Mouse (Mus musculus): ENCODE data around the gene Tm7sf3. TPM values are rescaled to one million over a fixed set of nuclear protein-coding genes. Genes with fewer than 3 reads are reported as not detected.

Tm7sf3 gene
- polyA plus RNA-seq, 1 experiment = 61.6 TPM

DNA sequence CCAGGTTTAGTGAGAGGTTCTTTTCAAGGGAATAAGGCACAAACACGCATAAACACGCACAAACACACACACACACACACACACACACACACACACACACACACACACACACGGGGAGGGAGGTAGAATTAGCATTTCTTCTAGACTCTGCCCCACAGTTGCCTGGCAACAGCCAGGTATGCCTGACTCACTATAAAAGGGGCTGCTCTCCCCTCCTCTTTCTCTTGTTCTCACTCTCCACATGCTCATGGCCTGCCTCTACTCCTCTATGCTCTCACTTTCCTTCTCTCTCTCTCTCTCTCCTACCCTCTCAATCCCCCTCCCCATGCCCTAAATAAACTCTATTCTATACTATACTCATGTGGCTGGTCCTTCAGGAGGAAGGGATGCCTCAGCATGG, 14.5 kb downstream of the Tm7sf3 start:
- TF ChIP-seq POLR2A (IDR thresholded peaks at IDR 0.05; ENCODE audit: low read depth, low read length) = no peak
- no peak for TF ChIP-seq CTCF (IDR thresholded peaks at IDR 0.05; ENCODE audit: borderline replicate concordance, insufficient read depth, low read length)
- Histone ChIP-seq H3K27ac (ENCODE audit: insufficient read depth, low read length) (no peak overlapping the region), H3K4me1 (ENCODE audit: control insufficient read depth, insufficient read depth, low read length) (peaks cover 2% of the 10 kb centered on the region; the same call in 1 of the 2 replicates), H3K4me3 (ENCODE audit: insufficient read depth, low read length) (no peak overlapping the region)

DNA sequence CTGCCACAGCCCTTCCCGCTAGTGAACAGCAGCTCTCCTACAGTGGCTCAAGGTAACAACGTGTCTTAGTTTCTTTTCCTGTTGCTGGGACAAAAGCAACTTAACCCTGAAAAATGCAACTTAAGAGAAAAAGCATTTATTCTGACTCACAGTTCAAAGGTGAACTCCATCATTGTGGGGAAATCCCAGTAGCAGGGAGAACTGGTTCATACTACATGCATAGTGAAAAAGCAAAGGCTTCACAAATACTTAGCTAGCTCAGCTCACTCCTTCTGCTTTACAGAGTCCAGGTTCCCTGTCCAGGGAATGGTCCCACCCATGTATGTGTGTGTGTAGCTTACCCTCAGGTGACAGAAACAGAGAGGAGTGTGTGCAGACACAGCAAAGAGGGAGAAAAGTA, 26.0 kb downstream of the Tm7sf3 start:
- TF ChIP-seq CTCF (IDR thresholded peaks at IDR 0.05; ENCODE audit: borderline replicate concordance, insufficient read depth, low read length) = no peak
- no peak for TF ChIP-seq POLR2A (IDR thresholded peaks at IDR 0.05; ENCODE audit: low read depth, low read length)
- Histone ChIP-seq H3K27ac (ENCODE audit: insufficient read depth, low read length) (no peak overlapping the region), H3K4me1 (ENCODE audit: control insufficient read depth, insufficient read depth, low read length) (no peaks in the 10 kb centered on the region), H3K4me3 (ENCODE audit: insufficient read depth, low read length) (no peak overlapping the region)

DNA sequence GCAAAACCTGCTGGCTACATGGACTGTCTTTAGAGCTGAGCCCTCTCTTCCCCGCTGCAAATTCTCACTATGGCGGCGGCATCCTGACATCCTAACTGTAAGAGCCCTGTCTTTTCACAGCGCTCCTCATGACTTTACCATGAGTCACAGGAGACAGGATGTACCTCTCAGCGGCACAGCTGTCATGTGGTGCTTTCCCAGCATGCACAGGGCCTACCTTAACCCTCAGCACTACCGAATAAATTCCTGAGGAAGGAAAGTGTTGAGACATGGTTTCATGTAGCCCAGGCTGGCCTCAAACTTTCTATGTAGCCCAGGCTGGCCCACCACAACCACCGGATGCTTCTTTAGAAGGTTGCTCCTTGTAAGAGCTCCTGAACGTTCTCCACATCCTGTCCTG, 26.7 kb downstream of the Tm7sf3 start:
- H3K27ac ChIP-seq (ENCODE audit: insufficient read depth, low read length) = no peak overlapping the region
- TF ChIP-seq POLR2A (IDR thresholded peaks at IDR 0.05; ENCODE audit: low read depth, low read length) (no peak), CTCF (IDR thresholded peaks at IDR 0.05; ENCODE audit: borderline replicate concordance, insufficient read depth, low read length) (no peak)
- no peak overlapping the region for H3K4me3 ChIP-seq (ENCODE audit: insufficient read depth, low read length)
- no peaks in the 10 kb centered on the region for H3K4me1 ChIP-seq (ENCODE audit: control insufficient read depth, insufficient read depth, low read length)

DNA sequence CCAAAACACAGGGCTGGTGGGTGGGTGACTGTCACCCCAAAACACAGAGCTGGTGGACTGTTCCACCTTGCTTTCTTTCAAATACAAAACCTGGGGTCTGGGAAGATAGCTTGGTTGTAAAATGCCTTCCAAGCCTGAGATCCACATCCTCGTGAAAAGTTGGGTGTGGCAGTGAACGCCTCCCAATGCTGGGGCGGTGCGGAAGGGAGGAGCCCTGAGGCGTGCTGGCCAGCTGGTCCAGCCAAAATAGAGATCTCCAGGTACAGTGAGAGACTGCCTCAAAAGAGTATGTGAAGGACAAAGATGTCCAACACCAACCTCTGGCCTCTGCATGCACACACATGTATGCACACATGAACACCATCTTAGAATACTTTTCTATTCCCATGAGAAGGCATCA, 28.1 kb downstream of the Tm7sf3 start:
- H3K4me1 ChIP-seq (ENCODE audit: control insufficient read depth, insufficient read depth, low read length) = no peaks in the 10 kb centered on the region
- no peak overlapping the region for H3K4me3 ChIP-seq (ENCODE audit: insufficient read depth, low read length)
- TF ChIP-seq POLR2A (IDR thresholded peaks at IDR 0.05; ENCODE audit: low read depth, low read length) = no peak
- TF ChIP-seq CTCF (IDR thresholded peaks at IDR 0.05; ENCODE audit: borderline replicate concordance, insufficient read depth, low read length) = no peak
- H3K27ac ChIP-seq (ENCODE audit: insufficient read depth, low read length) = no peak overlapping the region

DNA sequence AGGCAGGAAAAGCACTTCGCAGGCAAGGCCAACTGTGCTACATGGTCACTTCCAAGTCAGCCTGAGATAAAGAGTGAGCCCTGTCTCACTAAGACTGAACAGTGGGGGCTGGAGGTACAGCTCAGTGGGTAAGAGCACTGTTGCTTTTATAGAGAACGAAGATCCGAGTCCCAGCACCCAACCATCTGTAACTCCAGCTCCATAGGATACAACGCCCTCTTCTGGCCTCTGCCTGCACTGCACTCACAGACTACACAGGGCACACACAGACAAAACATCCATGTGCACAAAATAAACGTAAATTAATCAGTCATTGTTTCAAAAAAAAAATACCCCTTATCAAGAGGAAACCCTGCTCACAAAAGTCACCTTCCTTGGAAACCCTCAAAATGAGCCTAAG, 28.7 kb downstream of the Tm7sf3 start:
- Histone ChIP-seq H3K4me3 (ENCODE audit: insufficient read depth, low read length) (no peak overlapping the region), H3K4me1 (ENCODE audit: control insufficient read depth, insufficient read depth, low read length) (no peaks in the 10 kb centered on the region), H3K27ac (ENCODE audit: insufficient read depth, low read length) (no peak overlapping the region)
- TF ChIP-seq CTCF (IDR thresholded peaks at IDR 0.05; ENCODE audit: borderline replicate concordance, insufficient read depth, low read length) = no peak

DNA sequence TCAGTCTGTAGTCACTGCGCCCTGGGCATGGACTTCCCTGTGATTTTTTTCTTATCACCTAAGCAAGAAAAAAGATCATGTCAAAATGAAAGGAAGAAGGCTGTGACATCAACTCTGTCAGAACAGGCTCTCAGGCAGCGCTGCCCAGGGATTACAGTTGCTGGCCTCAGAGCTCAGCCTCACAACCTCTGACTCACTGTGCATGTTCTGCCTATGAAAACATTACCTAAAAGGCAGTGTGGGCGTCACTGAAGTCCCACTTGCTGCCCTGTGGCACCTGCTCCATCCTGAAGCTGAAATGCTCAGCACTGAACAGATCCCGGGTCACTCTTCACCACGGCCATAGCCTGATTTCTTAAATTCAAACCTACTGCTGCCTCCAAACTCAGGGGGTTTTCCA, 29.9 kb downstream of the Tm7sf3 start:
- Histone ChIP-seq H3K4me3 (ENCODE audit: insufficient read depth, low read length) (no peak overlapping the region), H3K27ac (ENCODE audit: insufficient read depth, low read length) (no peak overlapping the region), H3K4me1 (ENCODE audit: control insufficient read depth, insufficient read depth, low read length) (no peaks in the 10 kb centered on the region)
- TF ChIP-seq POLR2A (IDR thresholded peaks at IDR 0.05; ENCODE audit: low read depth, low read length) = no peak
- no peak for TF ChIP-seq CTCF (IDR thresholded peaks at IDR 0.05; ENCODE audit: borderline replicate concordance, insufficient read depth, low read length)

DNA sequence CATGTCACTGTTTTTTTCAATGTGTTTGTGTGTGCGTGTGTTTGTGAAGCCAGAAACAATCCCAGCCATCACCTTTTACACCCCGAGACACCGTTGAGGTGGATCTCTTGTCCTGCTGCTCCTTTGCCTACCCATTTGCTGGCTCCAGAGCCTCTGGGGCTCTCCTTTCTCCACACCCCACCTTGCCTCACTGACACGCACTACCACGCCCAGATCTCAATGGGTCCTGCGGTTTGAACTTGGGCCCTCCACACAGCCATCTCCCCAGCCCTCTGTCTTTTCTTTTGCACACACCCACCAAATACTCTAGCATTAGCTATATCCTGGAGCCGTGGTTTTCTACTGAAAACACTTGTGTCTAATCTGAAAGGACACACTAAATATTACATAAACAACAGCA, 30.7 kb downstream of the Tm7sf3 start:
- no peak overlapping the region for H3K4me3 ChIP-seq (ENCODE audit: insufficient read depth, low read length)
- TF ChIP-seq CTCF (IDR thresholded peaks at IDR 0.05; ENCODE audit: borderline replicate concordance, insufficient read depth, low read length) = no peak
- TF ChIP-seq POLR2A (IDR thresholded peaks at IDR 0.05; ENCODE audit: low read depth, low read length) = no peak
- H3K4me1 ChIP-seq (ENCODE audit: control insufficient read depth, insufficient read depth, low read length) = no peaks in the 10 kb centered on the region
- no peak overlapping the region for H3K27ac ChIP-seq (ENCODE audit: insufficient read depth, low read length)

DNA sequence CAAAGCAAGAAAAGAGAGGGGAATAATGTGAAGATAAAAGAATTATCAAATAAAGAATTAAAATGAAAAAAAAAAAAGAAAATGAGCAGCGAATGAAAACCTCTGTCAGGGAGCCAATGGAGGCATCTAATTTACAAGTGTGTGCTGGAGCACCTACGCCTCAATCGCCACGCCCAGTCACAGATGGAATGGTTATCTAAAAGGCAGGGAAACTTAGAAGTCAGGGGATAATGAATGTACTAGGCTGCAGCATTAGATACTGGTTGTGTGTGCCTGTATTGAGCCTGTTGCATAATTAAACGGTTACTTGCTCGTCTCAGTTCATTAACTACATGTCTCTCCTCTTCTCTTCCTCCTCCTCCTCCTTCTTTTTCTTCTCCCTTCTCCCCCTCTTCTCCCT, 31.2 kb downstream of the Tm7sf3 start:
- TF ChIP-seq POLR2A (IDR thresholded peaks at IDR 0.05; ENCODE audit: low read depth, low read length) (no peak), CTCF (IDR thresholded peaks at IDR 0.05; ENCODE audit: borderline replicate concordance, insufficient read depth, low read length) (no peak)
- Histone ChIP-seq H3K4me1 (ENCODE audit: control insufficient read depth, insufficient read depth, low read length) (no peaks in the 10 kb centered on the region), H3K27ac (ENCODE audit: insufficient read depth, low read length) (no peak overlapping the region), H3K4me3 (ENCODE audit: insufficient read depth, low read length) (no peak overlapping the region)

DNA sequence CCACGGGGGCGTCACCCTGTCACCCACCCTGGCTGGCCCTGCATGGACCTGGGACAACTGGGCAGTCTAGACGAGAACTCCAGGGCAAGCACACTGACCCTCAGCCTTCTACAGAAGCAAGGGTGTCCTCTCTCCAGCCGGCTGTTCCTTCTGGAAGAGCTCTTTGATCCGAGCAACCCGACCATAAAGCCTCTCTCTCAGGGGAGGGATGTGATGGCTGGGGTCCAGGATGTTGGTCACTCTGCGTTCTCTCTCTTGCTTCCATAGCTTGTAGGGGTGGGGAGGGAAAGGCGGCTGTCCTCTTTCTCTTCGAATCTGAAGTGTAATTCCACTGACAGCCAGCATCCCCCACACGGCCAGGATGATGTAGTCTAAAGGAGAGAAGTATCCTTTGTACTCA, 39.0 kb downstream of the Tm7sf3 start:
- TF ChIP-seq POLR2A (IDR thresholded peaks at IDR 0.05; ENCODE audit: low read depth, low read length) (no peak), CTCF (IDR thresholded peaks at IDR 0.05; ENCODE audit: borderline replicate concordance, insufficient read depth, low read length) (no peak)
- Histone ChIP-seq H3K4me3 (ENCODE audit: insufficient read depth, low read length) (no peak overlapping the region), H3K4me1 (ENCODE audit: control insufficient read depth, insufficient read depth, low read length) (no peaks in the 10 kb centered on the region), H3K27ac (ENCODE audit: insufficient read depth, low read length) (no peak overlapping the region)

DNA sequence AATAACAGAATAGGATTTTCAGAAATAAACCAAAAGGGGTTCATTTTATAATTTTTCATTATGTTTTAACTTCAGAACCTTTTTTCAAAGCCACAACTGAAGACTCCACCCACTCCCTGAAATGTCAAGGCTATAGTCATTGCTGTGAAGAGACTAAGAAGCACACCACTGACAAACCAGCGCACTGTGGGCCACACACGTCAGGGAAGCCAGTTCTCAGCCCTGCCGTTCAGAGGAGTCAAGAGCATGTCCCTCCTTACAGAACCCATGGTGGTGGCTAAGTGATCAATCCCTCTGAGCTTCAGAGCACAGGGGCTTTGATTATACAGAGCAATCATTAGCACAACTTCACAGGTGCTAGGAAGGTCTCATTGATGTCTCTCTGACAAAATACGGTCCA, 40.0 kb downstream of the Tm7sf3 start:
- H3K4me1 ChIP-seq (ENCODE audit: control insufficient read depth, insufficient read depth, low read length) = no peaks in the 10 kb centered on the region
- TF ChIP-seq CTCF (IDR thresholded peaks at IDR 0.05; ENCODE audit: borderline replicate concordance, insufficient read depth, low read length) = no peak
- TF ChIP-seq POLR2A (IDR thresholded peaks at IDR 0.05; ENCODE audit: low read depth, low read length) = no peak
- no peak overlapping the region for H3K4me3 ChIP-seq (ENCODE audit: insufficient read depth, low read length)
- no peak overlapping the region for H3K27ac ChIP-seq (ENCODE audit: insufficient read depth, low read length)

DNA sequence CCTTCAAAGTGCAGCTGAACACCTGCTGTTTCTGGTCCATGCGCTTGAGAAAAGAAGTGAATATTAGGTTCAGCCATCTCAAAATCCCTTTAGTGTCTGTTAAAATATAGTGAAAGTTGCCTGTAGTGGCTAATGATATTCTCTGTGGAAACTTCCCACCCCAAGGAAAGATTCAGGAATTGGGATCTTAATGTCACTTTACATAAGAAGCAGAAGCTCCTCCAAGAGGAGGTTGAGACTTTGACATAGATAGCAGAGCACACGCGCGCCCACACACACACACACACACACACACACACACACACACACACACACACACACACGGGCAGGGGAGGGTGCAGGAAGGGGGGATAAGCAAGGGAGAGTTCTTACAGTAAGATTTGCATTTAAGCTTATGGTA, 57.5 kb downstream of the Tm7sf3 start:
- Histone ChIP-seq H3K4me3 (ENCODE audit: insufficient read depth, low read length) (no peak overlapping the region), H3K4me1 (ENCODE audit: control insufficient read depth, insufficient read depth, low read length) (no peaks in the 10 kb centered on the region), H3K27ac (ENCODE audit: insufficient read depth, low read length) (no peak overlapping the region)
- TF ChIP-seq CTCF (IDR thresholded peaks at IDR 0.05; ENCODE audit: borderline replicate concordance, insufficient read depth, low read length) (no peak), POLR2A (IDR thresholded peaks at IDR 0.05; ENCODE audit: low read depth, low read length) (no peak)

All from embryonic fibroblast, embryonic 13.5 days (primary cell).